Mouse (Mus musculus) gastrocnemius, postnatal 14 days (tissue): Measurements from ENCODE around the gene Sat2. TPM values are rescaled to one million over a fixed set of nuclear protein-coding genes. Genes with fewer than 3 reads are reported as not detected.
"Not testable (repeated sequence)": the region's sequence is repeated elsewhere in the genome, so short reads cannot be mapped to it uniquely, and the experiment has no call there.

Source experiments
- DNase-seq: peaks from one replicate; pipeline ENCODE4 v3.0.0; 2021; ENCODE audit warnings: mixed read lengths
- intact Hi-C: fragments of 180-260 bp; cut with DNase I; formaldehyde crosslinking; loops from one replicate; pipeline ENCODE4 v1.15.1; 2025; ENCODE audit warnings: low total_unique reads
- total RNA-seq, 2 experiments: library from RNA; stranded (reverse); gene quantifications; 2 replicates each; pipeline ENCODE4 v1.2.3; 2021

Gene Sat2
- total RNA-seq, 2 experiments from 2014 or later = 4.9 to 5.0 TPM

- intact Hi-C loops, DNase-seq: not testable (repeated sequence)
Measured at GRCm38 (mm10) chr11:69624339-69624738, 2.5 kb downstream of the Sat2 start.

GRCm38 (mm10) chr11:69628286-69628685, 6.5 kb downstream of the Sat2 start:
- peak; percentile 67 for DNase-seq
- intact Hi-C loops = loop anchor here (5.0 kb wide), 1 partner anchor 39 kb away; the partner anchor contains the start of gene Cd68

- no peak for DNase-seq
- intact Hi-C loops = loop anchor here (5.0 kb wide), 1 partner anchor 37 kb away; the partner anchor contains the start of gene Cd68
Measured at GRCm38 (mm10) chr11:69629802-69630201, 8.0 kb downstream of the Sat2 start.

- intact Hi-C loops = no loop called here
- peak; percentile 100 for DNase-seq
Measured at GRCm38 (mm10) chr11:69632284-69633089, 10.7 kb downstream of the Sat2 start, which contains the start of gene Fxr2. Fxr2 (plus strand) TSS chr11:69632990.

- intact Hi-C loops = no loop called here
- peak; percentile 80 for DNase-seq
Measured at GRCm38 (mm10) chr11:69633128-69633866, 11.5 kb downstream of the Sat2 start.

- DNase-seq = no peak
- intact Hi-C loops = no loop called here
Measured at GRCm38 (mm10) chr11:69635471-69635870, 13.6 kb downstream of the Sat2 start.

GRCm38 (mm10) chr11:69645860-69646259, 24.0 kb downstream of the Sat2 start:
- no peak for DNase-seq
- intact Hi-C loops = no loop called here

GRCm38 (mm10) chr11:69653399-69653798, 31.6 kb downstream of the Sat2 start:
- intact Hi-C loops = no loop called here
- DNase-seq = no peak

- intact Hi-C loops = no loop called here
- DNase-seq = no peak
Measured at GRCm38 (mm10) chr11:69654760-69655159, 32.9 kb downstream of the Sat2 start.

GRCm38 (mm10) chr11:69655264-69656064, 33.6 kb downstream of the Sat2 start, which contains the start of gene Sox15:
Sox15 (plus strand) TSS chr11:69655314.
- intact Hi-C loops = no loop called here
- DNase-seq = peak; percentile 70

GRCm38 (mm10) chr11:69656065-69656455, 34.2 kb downstream of the Sat2 start:
- intact Hi-C loops = no loop called here
- DNase-seq = no peak

GRCm38 (mm10) chr11:69656617-69657461, 35.0 kb downstream of the Sat2 start:
- intact Hi-C loops = no loop called here
- DNase-seq = no peak

- intact Hi-C loops = no loop called here
- no peak for DNase-seq
Measured at GRCm38 (mm10) chr11:69657462-69657881, 35.6 kb downstream of the Sat2 start.

- intact Hi-C loops = no loop called here
- DNase-seq = no peak
Measured at GRCm38 (mm10) chr11:69661221-69661881, 39.5 kb downstream of the Sat2 start.

GRCm38 (mm10) chr11:69662213-69662966, 40.6 kb downstream of the Sat2 start, which contains the start of gene Mpdu1:
Mpdu1 (minus strand) TSS chr11:69662642.
- intact Hi-C loops = no loop called here
- peak; percentile 94 for DNase-seq

GRCm38 (mm10) chr11:69662967-69663671, 41.3 kb downstream of the Sat2 start:
- intact Hi-C loops = no loop called here
- no peak for DNase-seq

GRCm38 (mm10) chr11:69663795-69664194, 42.0 kb downstream of the Sat2 start:
- DNase-seq = no peak
- intact Hi-C loops = no loop called here
